ENCODE assay signal across 8 mouse cellular contexts in genomic region chr17:15526986-15527810, GRCm38 (mm10). TPM values are rescaled to one million over a fixed set of nuclear protein-coding genes. Genes with fewer than 3 reads are reported as not detected.
DNase-seq lines count a peak whose midpoint lies in the region; ATAC-seq lines count a peak whose summit lies in the region.

Pdcd2 (minus strand) TSS chr17:15527301.

- intact Hi-C loops in heart, postnatal 14 days (cut with DNase I): loop anchor here (5.0 kb wide), 1 partner anchor 175 kb away; the partner anchor contains the start of gene Chd1

- peak within 1 kb of the TSS; percentile 87 for H3K9ac ChIP-seq in forebrain, embryonic 14.5 days (ENCODE audit: low read length)
- peak within 1 kb of the TSS; percentile 96 for H3K9ac ChIP-seq in neural tube, embryonic 15.5 days (replicated peaks)

- 1% methylated on average over 55 of the region's 55 CpGs for WGBS in forebrain, embryonic 14.5 days
- 2% methylated on average over 55 of the region's 55 CpGs for WGBS in neural tube, embryonic 15.5 days

- DNase-seq in ES-CJ7 (ENCODE audit: low read depth, low spot score): peak; percentile 95
- peak; percentile 91 for DNase-seq in cerebellum, adult 11 months
- peak; percentile 93 for DNase-seq in forebrain, embryonic 14.5 days (ENCODE audit: low spot score)
- peak; percentile 94 to 96 for DNase-seq in heart, postnatal 14 days
- peak; percentile 93 for DNase-seq in layer of hippocampus, adult 11-12 months (ENCODE audit: low spot score)
- peak; percentile 96 for DNase-seq in lung, adult 18-20 months
- DNase-seq in testis, postnatal 14 days (ENCODE audit: low spot score): peak; percentile 94

- peak within 1 kb of the TSS; percentile 74 for H3K4me2 ChIP-seq in forebrain, embryonic 14.5 days (ENCODE audit: low read length)
- peak within 1 kb of the TSS; percentile 74 for H3K4me2 ChIP-seq in neural tube, embryonic 15.5 days

- H3K27me3 ChIP-seq in forebrain, embryonic 14.5 days (replicated peaks; ENCODE audit: control insufficient read depth, insufficient read depth, low read length): no peaks in the 10 kb centered on the region
- H3K27me3 ChIP-seq in neural tube, embryonic 15.5 days (replicated peaks): no peaks in the 10 kb centered on the region

- peak; percentile 99 for ATAC-seq in forebrain, embryonic 14.5 days
- peak; percentile 97 for ATAC-seq in neural tube, embryonic 15.5 days (ENCODE audit: low FRiP score)

- H3K36me3 ChIP-seq in forebrain, embryonic 14.5 days (ENCODE audit: control insufficient read depth, insufficient read depth, low read length): peaks cover 27% of the 10 kb centered on the region
- H3K36me3 ChIP-seq in neural tube, embryonic 15.5 days: peaks cover 17% of the 10 kb centered on the region

- H3K4me1 ChIP-seq in forebrain, embryonic 14.5 days (ENCODE audit: control insufficient read depth, insufficient read depth, low read length): peaks cover 5% of the 10 kb centered on the region; the same call in 1 of the 2 replicates
- H3K4me1 ChIP-seq in neural tube, embryonic 15.5 days: peaks cover 18% of the 10 kb centered on the region

- peak within 1 kb of the TSS; percentile 82 for H3K4me3 ChIP-seq in forebrain, embryonic 14.5 days (ENCODE audit: low read depth, low read length)
- peak within 1 kb of the TSS; percentile 97 for H3K4me3 ChIP-seq in neural tube, embryonic 15.5 days (replicated peaks)

- H3K27ac ChIP-seq in forebrain, embryonic 14.5 days (ENCODE audit: low read depth, low read length): peak within 1 kb of the TSS; percentile 82
- H3K27ac ChIP-seq in neural tube, embryonic 15.5 days (replicated peaks): peak within 1 kb of the TSS; percentile 89

- no peaks in the 10 kb centered on the region for H3K9me3 ChIP-seq in forebrain, embryonic 14.5 days (replicated peaks; ENCODE audit: control insufficient read depth, low read length)
- H3K9me3 ChIP-seq in neural tube, embryonic 15.5 days (replicated peaks): no peaks in the 10 kb centered on the region

RNA-seq across cellular contexts. Expression of gene Pdcd2, which starts in this region (rescaled TPM):
- polyA plus RNA-seq in forebrain, embryonic 14.5 days (2014; fragmentation: Nextera tagmentation; extraction: Ambion mirVana): 64.4 and 68.5 TPM in 2 replicates
- total RNA-seq in heart, postnatal 14 days (2021): 10 to 100 TPM; 12.1 to 14.6 TPM
- polyA plus RNA-seq in neural tube, embryonic 15.5 days (2015; fragmentation: Nextera tagmentation; extraction: Ambion mirVana): 63.4 and 66.6 TPM in 2 replicates

Comparison
In these comparisons a context has a peak if more than half of its experiments do, and no peak if none do; other contexts are left out.
1. Peak in every context shown above with its lines: DNase-seq, ATAC-seq, H3K4me3 ChIP-seq and H3K27ac ChIP-seq.